Mouse (Mus musculus): ENCODE measurements around the gene Gm44973. TPM values are rescaled to one million over a fixed set of nuclear protein-coding genes. Genes with fewer than 3 reads are reported as not detected.

Gm44973 gene
- 1.5 TPM in 1 of 2 replicates, not detected in the other for polyA plus RNA-seq (2014; fragmentation: Nextera tagmentation; extraction: Ambion mirVana)

DNA sequence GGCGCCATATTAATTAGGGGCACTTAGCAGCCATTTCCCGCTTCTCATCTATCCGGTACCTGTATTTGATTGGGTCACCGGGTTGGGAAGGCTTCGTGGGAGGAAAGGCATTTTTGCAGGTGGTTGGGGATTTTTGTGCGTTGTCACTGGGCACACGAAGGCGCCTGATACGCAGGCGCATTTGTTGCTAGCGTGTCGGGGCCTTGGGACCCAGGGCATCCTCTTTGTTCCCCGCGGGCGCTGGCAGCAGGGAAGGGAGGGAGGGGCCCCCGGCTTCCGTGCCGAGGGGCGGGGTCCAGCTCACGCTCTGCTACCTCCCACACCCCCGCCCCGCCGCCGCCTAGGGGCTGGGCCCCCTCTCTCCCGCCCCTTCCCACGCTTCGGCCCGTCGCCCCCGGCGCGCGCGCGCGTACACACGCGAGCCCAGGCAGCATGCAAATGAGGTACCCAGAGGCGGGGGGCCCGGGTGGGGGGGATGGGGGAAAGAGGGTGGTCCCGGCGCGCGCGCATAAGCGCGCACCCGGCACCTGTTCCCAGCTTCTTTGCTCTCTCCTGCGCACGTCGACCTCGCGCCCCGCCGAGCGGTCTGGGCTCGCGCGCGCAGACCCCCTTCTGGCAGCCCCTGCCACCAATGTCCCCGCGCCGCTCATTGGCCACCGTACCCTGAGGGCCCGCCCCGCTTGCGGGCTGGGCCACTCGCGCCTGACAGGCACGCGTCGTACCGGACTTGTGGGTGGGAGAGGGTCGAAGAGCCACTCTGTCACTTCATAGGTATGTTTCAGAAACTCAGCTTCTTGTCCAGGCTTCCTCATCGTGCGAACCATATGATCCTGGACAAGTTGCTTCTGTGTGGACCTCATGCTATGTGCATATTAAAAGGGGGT is at the start of gene Gm44973:
TSS of gene Gm44973 (plus strand) at position 379 of the 884 bp plus-strand sequence.
- WGBS, result 1% methylated on average over 43 of the region's 76 CpGs
- peak within 1 kb of the TSS; percentile 78 for H3K4me2 ChIP-seq (ENCODE audit: low read depth, low read length)
- H3K4me1 ChIP-seq (ENCODE audit: control insufficient read depth, insufficient read depth, low read length), result peaks cover 3% of the 10 kb centered on the region; the same call in 1 of the 2 replicates
- peaks cover 33% of the 10 kb centered on the region for H3K36me3 ChIP-seq (ENCODE audit: control insufficient read depth, insufficient read depth, low read length)
- H3K9ac ChIP-seq (ENCODE audit: low read depth, low read length), result peak within 1 kb of the TSS; percentile 88
- peak within 1 kb of the TSS; percentile 97 for H3K27ac ChIP-seq (replicated peaks; ENCODE audit: low read depth, low read length)
- no peaks in the 10 kb centered on the region for H3K9me3 ChIP-seq (ENCODE audit: control insufficient read depth, low read length)
- DNase-seq (ENCODE audit: low spot score) (peak; percentile 97), ATAC-seq (ENCODE audit: low read depth) (peak; percentile 65)
- no peaks in the 10 kb centered on the region for H3K27me3 ChIP-seq (replicated peaks; ENCODE audit: control insufficient read depth, insufficient read depth, low read length)
- peak within 1 kb of the TSS; percentile 63 for H3K4me3 ChIP-seq (ENCODE audit: low read depth, low read length)

- Histone ChIP-seq H3K4me1 (ENCODE audit: control insufficient read depth, insufficient read depth, low read length) (no peaks in the 10 kb centered on the region), H3K27ac (replicated peaks; ENCODE audit: low read depth, low read length) (no peak within 1 kb of the TSS), H3K9me3 (ENCODE audit: control insufficient read depth, low read length) (no peaks in the 10 kb centered on the region), H3K4me3 (ENCODE audit: low read depth, low read length) (no peak within 1 kb of the TSS), H3K9ac (ENCODE audit: low read depth, low read length) (no peak within 1 kb of the TSS), H3K36me3 (ENCODE audit: control insufficient read depth, insufficient read depth, low read length) (no peaks in the 10 kb centered on the region), H3K4me2 (ENCODE audit: low read depth, low read length) (no peak within 1 kb of the TSS), H3K27me3 (replicated peaks; ENCODE audit: control insufficient read depth, insufficient read depth, low read length) (no peaks in the 10 kb centered on the region)
- WGBS, result 45% methylated on average over 6 of the region's 6 CpGs
- ATAC-seq (ENCODE audit: low read depth) (no peak), DNase-seq (ENCODE audit: low spot score) (no peak)
Observed at GRCm38 (mm10) chr7:4971068-4971467, 44.2 kb upstream of the Gm44973 start, which contains the start of gene Sbk3. Gene Sbk3 (minus strand): TSS chr7:4971168.

DNA sequence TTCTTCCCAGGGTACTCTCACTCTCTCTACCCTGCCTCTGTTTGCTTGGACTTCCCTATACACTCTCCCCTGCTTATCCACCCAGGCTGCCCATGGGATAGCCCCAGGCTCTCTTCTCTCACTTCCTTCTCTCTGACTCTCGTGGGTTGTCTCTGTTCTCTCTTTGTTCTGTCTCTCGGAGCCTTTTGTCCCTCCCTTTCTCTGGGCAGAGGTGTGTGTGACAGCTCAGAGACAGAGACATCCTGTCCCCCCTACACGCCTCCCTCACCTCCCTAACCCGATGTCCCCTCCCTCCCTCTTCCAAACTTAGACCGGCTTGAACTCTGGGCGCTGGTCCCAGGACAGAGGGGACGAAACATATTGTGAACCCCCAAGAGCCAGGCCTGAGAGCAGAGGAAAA is 43.6 kb upstream of the Gm44973 start:
- no peaks in the 10 kb centered on the region for H3K27me3 ChIP-seq (replicated peaks; ENCODE audit: control insufficient read depth, insufficient read depth, low read length)
- DNase-seq (ENCODE audit: low spot score) (no peak), ATAC-seq (ENCODE audit: low read depth) (no peak)

GRCm38 (mm10) chr7:4972321-4973047 is 42.8 kb upstream of the Gm44973 start:
- DNase-seq (ENCODE audit: low spot score) (no peak), ATAC-seq (ENCODE audit: low read depth) (0 out of 2 replicates have a peak, but pooled peaks have one; percentile 33)
- WGBS, result 60% methylated on average over 18 of the region's 18 CpGs
- no peaks in the 10 kb centered on the region for H3K9me3 ChIP-seq (ENCODE audit: control insufficient read depth, low read length)
- H3K27me3 ChIP-seq (replicated peaks; ENCODE audit: control insufficient read depth, insufficient read depth, low read length), result no peaks in the 10 kb centered on the region
- no peaks in the 10 kb centered on the region for H3K4me1 ChIP-seq (ENCODE audit: control insufficient read depth, insufficient read depth, low read length)
- no peak overlapping the region for H3K4me2 ChIP-seq (ENCODE audit: low read depth, low read length)
- H3K36me3 ChIP-seq (ENCODE audit: control insufficient read depth, insufficient read depth, low read length), result no peaks in the 10 kb centered on the region
- H3K27ac ChIP-seq (replicated peaks; ENCODE audit: low read depth, low read length), result no peak overlapping the region
- H3K4me3 ChIP-seq (ENCODE audit: low read depth, low read length), result no peak overlapping the region
- no peak overlapping the region for H3K9ac ChIP-seq (ENCODE audit: low read depth, low read length)

More for the DNA sequence above, 43.6 kb upstream of the Gm44973 start:
- Histone ChIP-seq H3K9me3 (ENCODE audit: control insufficient read depth, low read length) (no peaks in the 10 kb centered on the region), H3K9ac (ENCODE audit: low read depth, low read length) (no peak overlapping the region), H3K36me3 (ENCODE audit: control insufficient read depth, insufficient read depth, low read length) (no peaks in the 10 kb centered on the region), H3K4me2 (ENCODE audit: low read depth, low read length) (no peak overlapping the region), H3K4me1 (ENCODE audit: control insufficient read depth, insufficient read depth, low read length) (no peaks in the 10 kb centered on the region), H3K4me3 (ENCODE audit: low read depth, low read length) (no peak overlapping the region), H3K27ac (replicated peaks; ENCODE audit: low read depth, low read length) (no peak overlapping the region)
- WGBS, result 24% methylated on average over 7 of the region's 7 CpGs

DNA sequence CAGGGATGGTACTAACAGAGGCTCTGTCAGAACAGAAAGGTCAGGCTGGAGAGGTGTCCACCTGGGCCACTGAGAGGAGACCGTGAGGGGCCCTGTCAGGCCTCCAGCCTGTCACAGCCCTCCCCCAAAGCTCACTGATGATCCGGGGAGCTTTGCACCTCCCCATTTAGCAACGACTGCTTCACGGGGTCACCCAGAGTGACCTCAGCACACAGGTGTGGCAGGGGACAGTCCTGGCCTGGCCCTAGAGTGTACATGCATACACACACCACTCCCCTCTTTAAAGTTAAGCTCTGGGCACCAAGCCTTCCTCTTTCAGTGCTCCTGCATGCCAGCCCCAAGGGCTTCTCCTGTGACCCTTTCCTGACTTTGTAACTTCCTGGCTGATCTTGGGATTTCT is 39.8 kb upstream of the Gm44973 start:
- Histone ChIP-seq H3K27ac (replicated peaks; ENCODE audit: low read depth, low read length) (no peak overlapping the region), H3K4me3 (ENCODE audit: low read depth, low read length) (no peak overlapping the region), H3K27me3 (replicated peaks; ENCODE audit: control insufficient read depth, insufficient read depth, low read length) (no peaks in the 10 kb centered on the region), H3K4me1 (ENCODE audit: control insufficient read depth, insufficient read depth, low read length) (no peaks in the 10 kb centered on the region), H3K4me2 (ENCODE audit: low read depth, low read length) (no peak overlapping the region), H3K36me3 (ENCODE audit: control insufficient read depth, insufficient read depth, low read length) (no peaks in the 10 kb centered on the region), H3K9me3 (ENCODE audit: control insufficient read depth, low read length) (no peaks in the 10 kb centered on the region), H3K9ac (ENCODE audit: low read depth, low read length) (no peak overlapping the region)
- ATAC-seq (ENCODE audit: low read depth) (no peak), DNase-seq (ENCODE audit: low spot score) (no peak)
- WGBS, result 49% methylated on average over 4 of the region's 4 CpGs

- ATAC-seq (ENCODE audit: low read depth), result no peak
- H3K4me1 ChIP-seq (ENCODE audit: control insufficient read depth, insufficient read depth, low read length), result no peaks in the 10 kb centered on the region
- no peaks in the 10 kb centered on the region for H3K9me3 ChIP-seq (ENCODE audit: control insufficient read depth, low read length)
- no peak overlapping the region for H3K9ac ChIP-seq (ENCODE audit: low read depth, low read length)
- no peak overlapping the region for H3K27ac ChIP-seq (replicated peaks; ENCODE audit: low read depth, low read length)
- H3K4me3 ChIP-seq (ENCODE audit: low read depth, low read length), result no peak overlapping the region
- 90% methylated on average over 7 of the region's 7 CpGs for WGBS
- no peaks in the 10 kb centered on the region for H3K36me3 ChIP-seq (ENCODE audit: control insufficient read depth, insufficient read depth, low read length)
- no peak overlapping the region for H3K4me2 ChIP-seq (ENCODE audit: low read depth, low read length)
- DNase-seq (ENCODE audit: low spot score), result no peak
- H3K27me3 ChIP-seq (replicated peaks; ENCODE audit: control insufficient read depth, insufficient read depth, low read length), result no peaks in the 10 kb centered on the region
Observed at GRCm38 (mm10) chr7:4976832-4977231, 38.5 kb upstream of the Gm44973 start.

GRCm38 (mm10) chr7:4988250-4988649 is 27.0 kb upstream of the Gm44973 start:
- ATAC-seq (ENCODE audit: low read depth), result no peak
- 60% methylated on average over 2 of the region's 2 CpGs for WGBS
- H3K36me3 ChIP-seq (ENCODE audit: control insufficient read depth, insufficient read depth, low read length), result peaks cover 21% of the 10 kb centered on the region
- H3K4me3 ChIP-seq (ENCODE audit: low read depth, low read length), result no peak overlapping the region
- no peak for DNase-seq (ENCODE audit: low spot score)
- no peaks in the 10 kb centered on the region for H3K4me1 ChIP-seq (ENCODE audit: control insufficient read depth, insufficient read depth, low read length)
- no peaks in the 10 kb centered on the region for H3K27me3 ChIP-seq (replicated peaks; ENCODE audit: control insufficient read depth, insufficient read depth, low read length)
- H3K9me3 ChIP-seq (ENCODE audit: control insufficient read depth, low read length), result 0 out of 2 replicates have a peak, but pooled peaks cover 8% of the 10 kb centered on the region
- H3K4me2 ChIP-seq (ENCODE audit: low read depth, low read length), result no peak overlapping the region
- no peak overlapping the region for H3K27ac ChIP-seq (replicated peaks; ENCODE audit: low read depth, low read length)
- no peak overlapping the region for H3K9ac ChIP-seq (ENCODE audit: low read depth, low read length)

GRCm38 (mm10) chr7:4993347-4993998 is 21.8 kb upstream of the Gm44973 start:
- peak overlapping the region; percentile 19; the same call in 1 of the 2 replicates for H3K9ac ChIP-seq (ENCODE audit: low read depth, low read length)
- no peak for ATAC-seq (ENCODE audit: low read depth)
- H3K4me1 ChIP-seq (ENCODE audit: control insufficient read depth, insufficient read depth, low read length), result peaks cover 14% of the 10 kb centered on the region
- H3K27ac ChIP-seq (replicated peaks; ENCODE audit: low read depth, low read length), result no peak overlapping the region
- DNase-seq (ENCODE audit: low spot score), result no peak
- 0 out of 2 replicates have a peak, but pooled peaks cover 8% of the 10 kb centered on the region for H3K9me3 ChIP-seq (ENCODE audit: control insufficient read depth, low read length)
- peaks cover 5% of the 10 kb centered on the region; the same call in 1 of the 2 replicates for H3K27me3 ChIP-seq (replicated peaks; ENCODE audit: control insufficient read depth, insufficient read depth, low read length)
- H3K36me3 ChIP-seq (ENCODE audit: control insufficient read depth, insufficient read depth, low read length), result peaks cover 31% of the 10 kb centered on the region
- H3K4me3 ChIP-seq (ENCODE audit: low read depth, low read length), result no peak overlapping the region
- H3K4me2 ChIP-seq (ENCODE audit: low read depth, low read length), result peak overlapping the region; percentile 84; the same call in 1 of the 2 replicates
- WGBS, result 55% methylated on average over 28 of the region's 55 CpGs
